7 mouse cellular contexts compared by ENCODE assay signal in the genomic region with DNA sequence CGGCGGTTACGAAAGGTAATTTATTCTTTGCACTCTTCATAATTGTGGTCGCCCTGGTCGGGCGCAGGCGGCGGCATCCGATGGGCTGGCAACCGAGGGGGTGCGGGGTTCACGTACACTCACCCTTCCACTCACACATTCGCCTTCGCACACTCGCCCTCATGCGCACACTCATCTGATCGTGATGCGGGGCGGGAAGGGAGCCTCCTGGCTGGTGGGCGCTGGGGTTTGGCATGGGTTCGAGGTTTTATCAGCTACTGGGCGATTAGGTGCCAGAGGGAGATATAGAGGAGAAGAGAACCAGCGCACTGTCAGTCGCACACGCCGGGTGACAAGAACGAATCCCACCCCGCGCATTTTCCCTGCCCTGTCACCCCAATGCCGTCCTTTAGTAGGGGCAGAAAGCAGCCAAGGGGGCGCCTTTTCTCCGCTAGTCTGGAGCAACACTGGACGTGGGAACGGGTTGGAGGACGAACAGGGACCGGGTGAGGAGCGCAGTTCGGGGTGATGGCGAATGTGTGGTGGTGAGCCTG. TPM values are rescaled to one million over a fixed set of nuclear protein-coding genes. Genes with fewer than 3 reads are reported as not detected.
DNase-seq lines count a peak whose midpoint lies in the region; ATAC-seq and TF ChIP-seq lines count a peak whose summit lies in the region.

No protein-coding gene starts in this region.

- no peaks in the 10 kb centered on the region for H3K4me1 ChIP-seq in intestine, postnatal 0 days (replicated peaks; ENCODE audit: control insufficient read depth, insufficient read depth, low read length)
- peaks cover 17% of the 10 kb centered on the region; the same call in 1 of the 2 replicates for H3K4me1 ChIP-seq in midbrain, embryonic 15.5 days

- H3K9me3 ChIP-seq in intestine, postnatal 0 days (ENCODE audit: control insufficient read depth): no peaks in the 10 kb centered on the region
- no peaks in the 10 kb centered on the region for H3K9me3 ChIP-seq in midbrain, embryonic 15.5 days

- TF ChIP-seq CTCF in intestine, postnatal 0 days (IDR thresholded peaks at IDR 0.05; ENCODE audit: low read depth): peak; percentile 31; the same call in 1 of the 2 replicates

- no peaks in the 10 kb centered on the region for H3K36me3 ChIP-seq in intestine, postnatal 0 days (ENCODE audit: control insufficient read depth, insufficient read depth)
- no peaks in the 10 kb centered on the region for H3K36me3 ChIP-seq in midbrain, embryonic 15.5 days (replicated peaks)

- under 1% methylated on average over 39 of the region's 39 CpGs for WGBS in intestine, postnatal 0 days
- WGBS in midbrain, embryonic 15.5 days: under 1% methylated on average over 39 of the region's 39 CpGs

- H3K4me3 ChIP-seq in intestine, postnatal 0 days (ENCODE audit: low read depth, low read length): peak overlapping the region; percentile 59
- H3K4me3 ChIP-seq in midbrain, embryonic 15.5 days: peak overlapping the region; percentile 87

- DNase-seq in brain, adult 2 months (ENCODE audit: low read depth, low spot score): peak; percentile 73
- peak; percentile 34 to 54 for DNase-seq in cerebellum, postnatal 4 days (ENCODE audit: low spot score in 2 of 2)
- DNase-seq in heart, adult 11 months: peak; percentile 94
- peak; percentile 8 for DNase-seq in liver
- DNase-seq in yolk sac, embryonic 10.5 days (ENCODE audit: low spot score): peak; percentile 7

- no peak; the same call in 1 of the 2 replicates for ATAC-seq in intestine, postnatal 0 days
- ATAC-seq in midbrain, embryonic 15.5 days (replicated peaks): peak; percentile 12

- H3K27ac ChIP-seq in intestine, postnatal 0 days (ENCODE audit: low read depth, low read length): no peak overlapping the region
- peak overlapping the region; percentile 100 for H3K27ac ChIP-seq in midbrain, embryonic 15.5 days

- H3K9ac ChIP-seq in intestine, postnatal 0 days (ENCODE audit: low read depth, low read length): no peak overlapping the region
- peak overlapping the region; percentile 92 for H3K9ac ChIP-seq in midbrain, embryonic 15.5 days

- H3K27me3 ChIP-seq in intestine, postnatal 0 days (replicated peaks; ENCODE audit: control insufficient read depth, insufficient read depth, low read length): peaks cover 46% of the 10 kb centered on the region
- H3K27me3 ChIP-seq in midbrain, embryonic 15.5 days (replicated peaks): no peaks in the 10 kb centered on the region

- H3K4me2 ChIP-seq in intestine, postnatal 0 days (replicated peaks; ENCODE audit: low read depth): peak overlapping the region; percentile 96
- peak overlapping the region; percentile 69 for H3K4me2 ChIP-seq in midbrain, embryonic 15.5 days

RNA-seq across cellular contexts. Expression of gene Adgrl3, which starts 1.5 kb away (rescaled TPM):
- polyA plus RNA-seq in intestine, postnatal 0 days (2015; fragmentation: Nextera tagmentation; extraction: Ambion mirVana): 4.2 and 5.0 TPM in 2 replicates
- polyA plus RNA-seq in midbrain, embryonic 15.5 days (2015; fragmentation: Nextera tagmentation; extraction: Ambion mirVana): 69.9 and 75.6 TPM in 2 replicates

Comparison
In these comparisons a context has a peak if more than half of its experiments do, and no peak if none do; other contexts are left out.
1. DNase-seq: peak in every context shown above with its lines; median percentile 94 in heart, adult 11 months; 73 in brain, adult 2 months; 44 in cerebellum, postnatal 4 days; 8 in liver; 7 in yolk sac, embryonic 10.5 days.
2. RNA of gene Adgrl3, which starts 1.5 kb away (polyA plus RNA-seq): 69.9 to 75.6 TPM in midbrain, embryonic 15.5 days; 4.2 to 5.0 TPM in intestine, postnatal 0 days; every median in the first group is over 10 times any median in the second.